Mouse (Mus musculus) liver, embryonic 15.5 days (tissue): ENCODE results near the gene Olfr420. TPM values are rescaled to one million over a fixed set of nuclear protein-coding genes. Genes with fewer than 3 reads are reported as not detected.

Experiments used
- ATAC-seq: fragments of 200-750 bp; cut with Nextera tagmentation; 2 replicates; pipeline ENCODE4 v1.8.0; 2017; ENCODE audit warnings: moderate number of reproducible peaks, mild to moderate bottlenecking, moderate library complexity; ENCODE audit not compliant: insufficient read depth
- H3K27ac ChIP-seq: fragments of 300-500 bp; sonication (generic); replicated peaks from 2 replicates; pipeline ENCODE4 v1.5.1; 2015; ENCODE audit warnings: mild to moderate bottlenecking, inconsistent platforms
- H3K27me3 ChIP-seq: fragments of 300-500 bp; sonication (generic); 2 replicates; pipeline ENCODE4 v1.6.1; 2015; ENCODE audit warnings: mild to moderate bottlenecking, inconsistent platforms
- H3K36me3 ChIP-seq: fragments of 300-500 bp; sonication (generic); replicated peaks from 2 replicates; pipeline ENCODE4 v1.6.1; 2015; ENCODE audit warnings: moderate library complexity, mild to moderate bottlenecking, inconsistent platforms
- H3K4me1 ChIP-seq: fragments of 300-500 bp; sonication (generic); replicated peaks from 2 replicates; pipeline ENCODE4 v1.6.1; 2015; ENCODE audit warnings: inconsistent platforms
- H3K4me2 ChIP-seq: fragments of 300-500 bp; sonication (generic); 2 replicates; pipeline ENCODE4 v1.6.1; 2015; ENCODE audit warnings: moderate library complexity, mild to moderate bottlenecking, inconsistent platforms
- H3K4me3 ChIP-seq: fragments of 300-500 bp; sonication (generic); replicated peaks from 2 replicates; pipeline ENCODE4 v1.5.1; 2015; ENCODE audit warnings: mild to moderate bottlenecking, inconsistent platforms
- H3K9ac ChIP-seq: fragments of 300-500 bp; sonication (generic); 2 replicates; pipeline ENCODE4 v1.6.1; 2015; ENCODE audit warnings: moderate library complexity, mild to moderate bottlenecking, inconsistent platforms
- H3K9me3 ChIP-seq: fragments of 300-500 bp; sonication (generic); replicated peaks from 2 replicates; pipeline ENCODE4 v1.6.1; 2016; ENCODE audit warnings: inconsistent platforms
- WGBS: fragments of 180-500 bp; shearing (Covaris S2); methylation state at CpG from one replicate; pipeline ENCODE4 v1.1.7; 2015; ENCODE audit warnings: mixed read lengths; ENCODE audit not compliant: insufficient replicate concordance; 5-methylcytosine and 5-hydroxymethylcytosine counted together
- polyA plus RNA-seq: library from polyadenylated mRNA; unstranded; fragments of >200 nt; fragmentation: Nextera tagmentation; extraction: Ambion mirVana; gene quantifications from 2 replicates; pipeline ENCODE4 v1.2.1, GENCODE M21; 2015

The Olfr420 gene
- polyA plus RNA-seq, 1 experiment from 2014 or later = 0.59 TPM

GRCm38 (mm10) chr1:174170706-174171501, 15.5 kb downstream of the Olfr420 start:
- no peaks in the 10 kb centered on the region for H3K9me3 ChIP-seq
- peak overlapping the region; percentile 95 for H3K27ac ChIP-seq
- ATAC-seq = peak; percentile 34
- H3K4me3 ChIP-seq = peak overlapping the region; percentile 2; the same call in 1 of the 2 replicates
- H3K4me2 ChIP-seq = peak overlapping the region; percentile 70
- H3K9ac ChIP-seq = peak overlapping the region; percentile 19; the same call in 1 of the 2 replicates
- peaks cover 15% of the 10 kb centered on the region for H3K36me3 ChIP-seq
- H3K27me3 ChIP-seq = no peaks in the 10 kb centered on the region
- WGBS = 46% methylated on average over 5 of the region's 5 CpGs
- peaks cover 32% of the 10 kb centered on the region for H3K4me1 ChIP-seq

DNA sequence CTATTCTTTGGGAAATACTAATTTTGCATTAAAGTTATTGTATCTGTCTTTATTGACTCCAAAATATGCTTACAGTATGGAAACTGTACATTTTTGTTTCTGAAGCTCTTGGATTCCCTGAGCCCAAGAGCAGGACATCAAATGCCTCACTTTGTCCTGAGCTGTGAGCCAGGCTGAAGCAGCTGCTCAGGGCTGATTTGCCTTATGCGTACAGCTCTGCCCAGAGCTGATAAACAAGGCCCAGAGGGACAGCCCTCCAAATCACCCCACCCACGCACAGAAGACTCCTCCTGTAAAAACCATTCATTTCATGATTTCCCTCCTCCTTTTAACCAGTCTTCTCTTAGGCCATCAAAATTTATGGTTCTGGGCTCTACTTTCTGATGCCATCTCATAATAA, 16.1 kb downstream of the Olfr420 start:
- H3K4me2 ChIP-seq = peak overlapping the region; percentile 70

DNA sequence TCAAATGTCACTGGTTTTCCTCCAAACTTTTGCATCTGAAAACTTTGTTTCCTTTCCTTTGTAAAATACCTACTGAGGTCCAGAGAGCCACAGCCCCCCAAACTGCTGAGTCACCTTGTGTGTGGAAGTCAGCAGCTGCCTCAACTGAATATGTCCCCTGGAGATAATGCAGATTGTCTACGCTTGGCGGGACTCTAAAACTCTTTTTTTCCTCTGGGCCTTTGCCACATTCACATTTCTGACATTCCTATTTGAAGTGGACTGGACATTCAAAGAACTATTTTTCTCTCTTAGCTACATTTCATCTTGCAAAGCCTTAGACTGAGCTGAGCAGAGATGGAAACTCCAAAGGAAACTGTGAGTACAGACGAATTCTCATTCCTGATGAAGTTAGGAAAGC, 17.2 kb downstream of the Olfr420 start, which contains the start of gene Spta1:
Gene Spta1, plus strand, starts transcription at position 172 of the 400 bp plus-strand sequence.
- H3K27ac ChIP-seq = peak within 1 kb of the TSS; percentile 95
- H3K4me3 ChIP-seq = peak within 1 kb of the TSS; percentile 66

More for the DNA sequence above, 16.1 kb downstream of the Olfr420 start:
- Histone ChIP-seq H3K27me3 (no peaks in the 10 kb centered on the region), H3K9me3 (no peaks in the 10 kb centered on the region), H3K36me3 (peaks cover 17% of the 10 kb centered on the region), H3K9ac (peak overlapping the region; percentile 49), H3K4me1 (peaks cover 33% of the 10 kb centered on the region), H3K27ac (peak overlapping the region; percentile 95), H3K4me3 (peak overlapping the region; percentile 43)
- 20% methylated on average over 2 of the region's 2 CpGs for WGBS
- peak; percentile 99 for ATAC-seq

DNA sequence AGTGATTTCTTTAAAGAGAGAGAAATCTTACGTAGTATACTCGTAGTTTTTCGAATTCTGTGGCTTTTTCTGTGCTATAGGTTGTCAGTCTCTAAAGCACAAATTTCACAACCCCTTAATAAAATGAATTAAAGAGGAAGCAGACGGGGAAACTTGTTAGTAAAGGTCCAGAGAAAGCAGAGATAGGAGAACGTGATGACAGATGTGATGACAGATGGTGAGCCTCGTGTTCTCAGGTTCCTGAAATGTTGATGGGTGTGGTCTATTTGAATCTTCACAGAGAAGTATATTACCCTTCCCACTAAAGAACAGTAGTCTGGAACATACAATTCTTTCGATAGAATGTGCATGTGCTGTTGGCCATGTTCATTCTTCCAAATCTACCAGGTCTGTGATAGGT, 49.3 kb downstream of the Olfr420 start:
- no peak overlapping the region for H3K27ac ChIP-seq
- H3K36me3 ChIP-seq = peaks cover 74% of the 10 kb centered on the region
- no peak overlapping the region for H3K4me3 ChIP-seq
- H3K27me3 ChIP-seq = no peaks in the 10 kb centered on the region
- 0 out of 2 replicates have a peak, but pooled peaks have one; percentile 28 for ATAC-seq
- H3K9ac ChIP-seq = no peak overlapping the region
- no peaks in the 10 kb centered on the region for H3K9me3 ChIP-seq
- WGBS = 55% methylated on average over 7 of the region's 7 CpGs
- no peak overlapping the region for H3K4me2 ChIP-seq
- no peaks in the 10 kb centered on the region for H3K4me1 ChIP-seq

More for the DNA sequence above, 17.2 kb downstream of the Olfr420 start, which contains the start of gene Spta1:
- peak within 1 kb of the TSS; percentile 58 for H3K9ac ChIP-seq
- peaks cover 27% of the 10 kb centered on the region for H3K36me3 ChIP-seq
- no peaks in the 10 kb centered on the region for H3K27me3 ChIP-seq
- H3K9me3 ChIP-seq = no peaks in the 10 kb centered on the region
- 6% methylated on average over 3 of the region's 3 CpGs for WGBS
- H3K4me1 ChIP-seq = peaks cover 40% of the 10 kb centered on the region
- H3K4me2 ChIP-seq = peak within 1 kb of the TSS; percentile 70
- ATAC-seq = peak; percentile 73

Other genes with a start within 250 kb of the Olfr420 start
- gene Ifi211, start 242.6 kb upstream of the Olfr420 start, polyA plus RNA-seq = 1.9 and 3.1 TPM in 2 replicates
- gene Mndal, start 213.1 kb upstream of the Olfr420 start, polyA plus RNA-seq = 3.5 and 4.7 TPM in 2 replicates
- 2.0 and 3.0 TPM in 2 replicates for gene Ifi203, start 213.0 kb upstream of the Olfr420 start, polyA plus RNA-seq
- gene Ifi202b, start 172.9 kb upstream of the Olfr420 start, polyA plus RNA-seq = not detected in 2 replicates
- 0.84 and 0.88 TPM in 2 replicates for gene Ifi205, start 123.8 kb upstream of the Olfr420 start, polyA plus RNA-seq
- 0.10 and 0.21 TPM in 2 replicates for gene Olfr433, start 114.9 kb upstream of the Olfr420 start, polyA plus RNA-seq
- not detected in 2 replicates for gene Olfr432, start 106.4 kb upstream of the Olfr420 start, polyA plus RNA-seq
- not detected in 2 replicates for gene Olfr430, start 89.0 kb upstream of the Olfr420 start, polyA plus RNA-seq
- gene Olfr429, start 71.3 kb upstream of the Olfr420 start, polyA plus RNA-seq = not detected in 2 replicates
- not detected in 2 replicates for gene Olfr427, start 58.7 kb upstream of the Olfr420 start, polyA plus RNA-seq
- gene Olfr231, start 34.5 kb upstream of the Olfr420 start, polyA plus RNA-seq = not detected in 2 replicates
- not detected in 2 replicates for gene Olfr424, start 24.1 kb upstream of the Olfr420 start, polyA plus RNA-seq
- gene Spta1, start 17.1 kb downstream of the Olfr420 start, polyA plus RNA-seq = 32.8 and 35.8 TPM in 2 replicates
- gene Olfr419, start 96.4 kb downstream of the Olfr420 start, polyA plus RNA-seq = 0.06 and 0.12 TPM in 2 replicates
- not detected in 2 replicates for gene Mptx1, start 174.9 kb downstream of the Olfr420 start, polyA plus RNA-seq
- gene Olfr417, start 209.5 kb downstream of the Olfr420 start, polyA plus RNA-seq = not detected in 2 replicates
- gene Olfr248, start 235.4 kb downstream of the Olfr420 start, polyA plus RNA-seq = not detected in 2 replicates